Mouse (Mus musculus) liver, adult 2 months (tissue): Measurements from ENCODE around the gene Casc1. TPM values are rescaled to one million over a fixed set of nuclear protein-coding genes. Genes with fewer than 3 reads are reported as not detected.
A peak's percentile ranks its signal among the peaks of the same experiment; 100 is the strongest.

Experiments
- DNase-seq: peaks from one replicate; pipeline ENCODE4 v3.0.0-alpha.2; 2011; ENCODE audit warnings: low read depth, low spot score; ENCODE audit errors: extremely low read depth
- H3K27ac ChIP-seq: fragments of 200-500 bp; replicated peaks from 2 replicates; pipeline ENCODE4 v1.5.1; 2012; ENCODE audit warnings: low read depth, mild to moderate bottlenecking, control low read depth, inconsistent platforms, low read length; ENCODE audit not compliant: insufficient read depth
- H3K27me3 ChIP-seq: fragments of 200-500 bp; 2 replicates; pipeline ENCODE4 v1.6.1; 2012; ENCODE audit warnings: mild to moderate bottlenecking, moderate library complexity, low read length, inconsistent platforms; ENCODE audit not compliant: control insufficient read depth, insufficient read depth
- H3K36me3 ChIP-seq: fragments of 200-500 bp; 2 replicates; pipeline ENCODE4 v1.6.1; 2012; ENCODE audit warnings: low read length, inconsistent platforms; ENCODE audit not compliant: control insufficient read depth, insufficient read depth
- H3K4me1 ChIP-seq: fragments of 200-500 bp; 2 replicates; pipeline ENCODE4 v1.6.1; 2011; ENCODE audit warnings: low read length; ENCODE audit not compliant: control insufficient read depth, insufficient read depth
- H3K4me3 ChIP-seq: fragments of 200-500 bp; 2 replicates; pipeline ENCODE4 v1.5.1; 2011; ENCODE audit warnings: low read depth, mild to moderate bottlenecking, control low read depth, low read length, moderate library complexity; ENCODE audit not compliant: insufficient read depth
- H3K79me2 ChIP-seq: fragments of 200-500 bp; 2 replicates; pipeline ENCODE4 v1.6.1; 2012; ENCODE audit warnings: inconsistent platforms, mild to moderate bottlenecking, low read length, moderate library complexity; ENCODE audit not compliant: control insufficient read depth, insufficient read depth
- H3K9ac ChIP-seq: fragments of 200-500 bp; 2 replicates; pipeline ENCODE4 v1.6.1; 2012; ENCODE audit warnings: low read depth, mild to moderate bottlenecking, control low read depth, inconsistent platforms, low read length
- CTCF ChIP-seq: fragments of 200-500 bp; IDR thresholded peaks from 2 replicates; pipeline ENCODE4 v1.5.1; 2011; ENCODE audit warnings: low read depth, low read length, control low read depth
- POLR2A ChIP-seq: fragments of 200-500 bp; IDR thresholded peaks from 2 replicates; pipeline ENCODE4 v1.6.1; 2011; ENCODE audit warnings: low read length, control low read depth; ENCODE audit not compliant: insufficient read depth; ENCODE audit errors: extremely low read depth
- WGBS: fragments of 180-500 bp; shearing (Covaris S2); methylation state at CpG from one replicate; pipeline ENCODE4 v1.1.7; 2018; 5-methylcytosine and 5-hydroxymethylcytosine counted together
- polyA plus RNA-seq: library from polyadenylated mRNA; depleted of rRNA; stranded (reverse); fragments of >200 nt; gene quantifications from 2 replicates; pipeline ENCODE4 v1.2.3, GENCODE M21; 2012
- total RNA-seq: library from RNA; depleted of rRNA; stranded (reverse); fragments of >200 nt; gene quantifications from 2 replicates; pipeline ENCODE4 v1.2.3, GENCODE M21; 2014

Gene Casc1
- total and polyA plus RNA-seq, 2 experiments: 0.18 TPM; not detected in 1

- WGBS: 96% methylated on average over 8 of the region's 8 CpGs
- Histone ChIP-seq H3K27ac (no peak overlapping the region), H3K27me3 (no peaks in the 10 kb centered on the region), H3K36me3 (no peaks in the 10 kb centered on the region), H3K4me3 (no peak overlapping the region), H3K79me2 (no peaks in the 10 kb centered on the region), H3K9ac (no peak overlapping the region), H3K4me1 (no peaks in the 10 kb centered on the region)
- no peak for DNase-seq
- TF ChIP-seq POLR2A (no peak), CTCF (no peak)
Measured at GRCm38 (mm10) chr6:145197949-145198686, 12.7 kb downstream of the Casc1 start.

- no peak for DNase-seq
- H3K4me1 ChIP-seq: no peaks in the 10 kb centered on the region
- H3K27me3 ChIP-seq: no peaks in the 10 kb centered on the region
- H3K27ac ChIP-seq: no peak overlapping the region
- H3K36me3 ChIP-seq: no peaks in the 10 kb centered on the region
- no peak overlapping the region for H3K4me3 ChIP-seq
- TF ChIP-seq CTCF: no peak
- no peak for TF ChIP-seq POLR2A
- H3K79me2 ChIP-seq: no peaks in the 10 kb centered on the region
- 77% methylated on average over 11 of the region's 11 CpGs for WGBS
- H3K9ac ChIP-seq: no peak overlapping the region
Measured at GRCm38 (mm10) chr6:145193446-145193845, 17.4 kb downstream of the Casc1 start.

GRCm38 (mm10) chr6:145193038-145193437, 17.8 kb downstream of the Casc1 start:
- no peak for TF ChIP-seq CTCF
- no peak for TF ChIP-seq POLR2A
- H3K79me2 ChIP-seq: no peaks in the 10 kb centered on the region
- H3K4me3 ChIP-seq: no peak overlapping the region
- H3K27me3 ChIP-seq: no peaks in the 10 kb centered on the region
- H3K4me1 ChIP-seq: no peaks in the 10 kb centered on the region
- H3K36me3 ChIP-seq: no peaks in the 10 kb centered on the region
- no peak overlapping the region for H3K9ac ChIP-seq
- WGBS: 98% methylated on average over 3 of the region's 3 CpGs
- no peak for DNase-seq
- H3K27ac ChIP-seq: no peak overlapping the region

- H3K36me3 ChIP-seq: no peaks in the 10 kb centered on the region
- no peaks in the 10 kb centered on the region for H3K27me3 ChIP-seq
- no peaks in the 10 kb centered on the region for H3K79me2 ChIP-seq
- WGBS: 46% methylated on average over 27 of the region's 27 CpGs
- H3K27ac ChIP-seq: no peak overlapping the region
- TF ChIP-seq CTCF (0 out of 2 replicates have a peak, but pooled peaks have one; percentile 0), POLR2A (no peak)
- no peak for DNase-seq
- H3K9ac ChIP-seq: peak overlapping the region; percentile 27; the same call in 1 of the 2 replicates
- peak overlapping the region; percentile 42 for H3K4me3 ChIP-seq
- peaks cover 3% of the 10 kb centered on the region; the same call in 1 of the 2 replicates for H3K4me1 ChIP-seq
Measured at GRCm38 (mm10) chr6:145187093-145188088, 23.4 kb downstream of the Casc1 start.

GRCm38 (mm10) chr6:145186096-145186495, 24.7 kb downstream of the Casc1 start:
- Histone ChIP-seq H3K4me3 (no peak overlapping the region), H3K4me1 (peaks cover 3% of the 10 kb centered on the region; the same call in 1 of the 2 replicates), H3K27ac (no peak overlapping the region), H3K27me3 (no peaks in the 10 kb centered on the region), H3K9ac (no peak overlapping the region), H3K36me3 (no peaks in the 10 kb centered on the region), H3K79me2 (no peaks in the 10 kb centered on the region)
- TF ChIP-seq POLR2A (no peak), CTCF (no peak)
- no peak for DNase-seq
- WGBS: 89% methylated on average over 1 of the region's 1 CpGs
